In genomic region chr5:33214723-33215122, GRCm38 (mm10) we compare ENCODE assay signal across 17 mouse cellular contexts. TPM values are rescaled to one million over a fixed set of nuclear protein-coding genes. Genes with fewer than 3 reads are reported as not detected.
"Had no signal": no experiment of that assay in that cellular context is flagged by ENCODE, and none has a peak within 500 bp of the region (broad histone marks: within the 10 kb centered on the region; RNA-seq: fewer than 3 reads in every experiment).

No protein-coding gene starts in this region.

- H3K27ac ChIP-seq: left cerebral cortex, adult 2 months; liver, embryonic 15.5 days; macrophage; midbrain, embryonic 15.5 days; neural tube, embryonic 13.5 days; stomach, embryonic 15.5 days had no signal

- DNase-seq: kidney, postnatal 25 days; lung, adult 2 months; lung, postnatal 10 days; retina, postnatal 1 day; right cerebral cortex, postnatal 4 days; spleen, adult 18-20 months; thymus, postnatal 36 days had no signal

- ATAC-seq: midbrain, embryonic 15.5 days had no signal

- H3K4me2 ChIP-seq: liver, embryonic 11.5 days; liver, embryonic 15.5 days; midbrain, embryonic 11.5 days; midbrain, embryonic 15.5 days; neural tube, embryonic 13.5 days had no signal

- H3K9me3 ChIP-seq: limb, embryonic 10.5 days; liver, embryonic 15.5 days; midbrain, embryonic 15.5 days; neural tube, embryonic 13.5 days; stomach, embryonic 15.5 days had no signal

- H3K4me3 ChIP-seq: left cerebral cortex, adult 2 months; limb, embryonic 10.5 days; liver, embryonic 15.5 days; megakaryocyte, embryonic 14.5 days; midbrain, embryonic 15.5 days; neural tube, embryonic 13.5 days; stomach, embryonic 15.5 days had no signal

- H3K27me3 ChIP-seq: liver, embryonic 15.5 days; midbrain, embryonic 15.5 days; neural tube, embryonic 13.5 days; stomach, embryonic 15.5 days had no signal

- H3K9ac ChIP-seq: liver, embryonic 15.5 days; midbrain, embryonic 15.5 days; neural tube, embryonic 13.5 days; stomach, embryonic 15.5 days had no signal

- H3K36me3 ChIP-seq: limb, embryonic 10.5 days; midbrain, embryonic 15.5 days; neural tube, embryonic 13.5 days; stomach, embryonic 15.5 days had no signal

- H3K4me1 ChIP-seq: midbrain, embryonic 15.5 days had no signal

RNA-seq across cellular contexts. Expression of gene Spon2, which starts 3.5 kb away (rescaled TPM):
- polyA plus RNA-seq: macrophage had no signal
